Mouse (Mus musculus): ENCODE data around the gene Vegfd. TPM values are rescaled to one million over a fixed set of nuclear protein-coding genes. Genes with fewer than 3 reads are reported as not detected.

Vegfd gene
- total and polyA plus RNA-seq, 3 experiments, result 0.06 TPM; not detected in 2

GRCm38 (mm10) chrX:164348937-164349336, 24.2 kb upstream of the Vegfd start:
- H3K79me2 ChIP-seq (ENCODE audit: control insufficient read depth, insufficient read depth, low read length, poor library complexity), result no peaks in the 10 kb centered on the region
- no peaks in the 10 kb centered on the region for H3K27me3 ChIP-seq (ENCODE audit: control insufficient read depth in 1 of 2, insufficient read depth in 2 of 2, low read length in 2 of 2)
- no peak overlapping the region for H3K27ac ChIP-seq (ENCODE audit: control insufficient read depth, low read depth, low read length)
- H3K9ac ChIP-seq (ENCODE audit: control insufficient read depth, low read depth, low read length, poor library complexity, severe bottlenecking), result no peak overlapping the region
- no peaks in the 10 kb centered on the region for H3K9me3 ChIP-seq (replicated peaks; ENCODE audit: insufficient read depth, low read length)
- TF ChIP-seq NELFE (IDR thresholded peaks at IDR 0.05; ENCODE audit: low read depth, low read length), result no peak
- no peak for TF ChIP-seq RCOR1 (IDR thresholded peaks at IDR 0.05; ENCODE audit: low read depth, low read length)
- TF ChIP-seq CHD1 (IDR thresholded peaks at IDR 0.05; ENCODE audit: low read depth, low read length), result no peak
- no peak for TF ChIP-seq TAL1 (IDR thresholded peaks at IDR 0.05; ENCODE audit: low read length)
- TF ChIP-seq MYB (IDR thresholded peaks at IDR 0.05; ENCODE audit: low read depth, low read length), result no peak
- TF ChIP-seq RAD21 (IDR thresholded peaks at IDR 0.05; ENCODE audit: low read depth, low read length), result no peak
- TF ChIP-seq SMC3 (IDR thresholded peaks at IDR 0.05; ENCODE audit: low read depth, low read length), result no peak
- TF ChIP-seq ZC3H11A (IDR thresholded peaks at IDR 0.05; ENCODE audit: low read depth, low read length), result no peak
- no peak for TF ChIP-seq GATA1 (IDR thresholded peaks at IDR 0.05; ENCODE audit: low read depth, low read length)
- no peak for TF ChIP-seq MAFK (IDR thresholded peaks at IDR 0.05; ENCODE audit: borderline replicate concordance, low read depth, low read length)
- TF ChIP-seq USF1 (IDR thresholded peaks at IDR 0.05; ENCODE audit: low read depth, low read length), result no peak
- no peak for TF ChIP-seq HCFC1 (IDR thresholded peaks at IDR 0.05; ENCODE audit: low read depth, low read length)
- no peak for TF ChIP-seq MAZ (IDR thresholded peaks at IDR 0.05; ENCODE audit: low read depth, low read length)
- no peak for TF ChIP-seq JUND (IDR thresholded peaks at IDR 0.05; ENCODE audit: low read depth, low read length)
- no peak for TF ChIP-seq TCF12 (IDR thresholded peaks at IDR 0.05; ENCODE audit: low read depth, low read length)
- TF ChIP-seq ZNF384 (IDR thresholded peaks at IDR 0.05; ENCODE audit: low read depth, low read length), result no peak
- TF ChIP-seq ZMIZ1 (IDR thresholded peaks at IDR 0.05; ENCODE audit: low read depth, low read length), result no peak
- no peak for TF ChIP-seq ZKSCAN1 (IDR thresholded peaks at IDR 0.05; ENCODE audit: low read depth, low read length)
- no peaks in the 10 kb centered on the region for H3K36me3 ChIP-seq (ENCODE audit: control insufficient read depth in 1 of 2, insufficient read depth in 2 of 2, low read length in 2 of 2)
- DNase-seq (ENCODE audit: low read depth, low spot score), result no peak
- no peak overlapping the region for H3K4me3 ChIP-seq (ENCODE audit: control insufficient read depth in 1 of 2, insufficient read depth in 1 of 2, low read depth in 2 of 2, low read length in 2 of 2)
- H3K4me1 ChIP-seq (ENCODE audit: control insufficient read depth in 1 of 2, insufficient read depth in 2 of 2, low read length in 2 of 2), result no peaks in the 10 kb centered on the region

DNA sequence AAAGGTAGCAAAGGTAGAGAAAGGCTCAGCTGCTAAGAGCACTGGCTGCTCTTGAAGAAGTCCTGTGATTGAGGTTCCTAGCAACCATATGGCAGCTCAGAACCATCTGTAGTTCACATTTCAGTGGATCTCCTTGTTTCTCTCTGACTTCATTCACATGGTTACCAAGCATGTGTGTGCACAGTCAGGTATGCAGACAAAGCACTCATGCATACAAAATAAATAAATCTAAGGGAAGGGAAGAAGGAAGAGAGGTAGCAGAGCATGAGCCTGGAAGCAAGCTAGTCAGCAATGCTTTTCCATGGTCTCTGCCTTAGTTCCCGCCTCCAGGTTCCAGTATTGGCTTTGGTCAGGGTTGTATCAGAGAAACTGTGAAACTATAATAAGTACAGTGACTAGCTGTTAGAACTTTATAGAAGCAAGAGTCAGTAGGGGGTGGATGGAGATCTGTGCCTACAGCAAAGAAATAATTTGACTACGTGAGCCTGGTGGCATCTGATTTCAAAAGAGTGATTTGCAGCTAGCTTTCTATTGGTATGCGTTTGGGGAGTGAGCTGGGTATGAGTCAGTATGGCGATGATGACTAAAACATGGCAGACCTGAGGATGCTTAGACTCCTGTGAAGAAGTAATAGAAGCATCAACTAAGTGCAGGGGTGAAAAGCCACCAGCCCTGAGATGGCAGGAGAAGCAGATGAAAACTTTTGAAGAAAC, 7.9 kb upstream of the Vegfd start:
- no peak for DNase-seq (ENCODE audit: low read depth, low spot score)
- Histone ChIP-seq H3K4me3 (ENCODE audit: control insufficient read depth in 1 of 2, insufficient read depth in 1 of 2, low read depth in 2 of 2, low read length in 2 of 2) (no peak overlapping the region), H3K9ac (ENCODE audit: control insufficient read depth, low read depth, low read length, poor library complexity, severe bottlenecking) (no peak overlapping the region), H3K4me1 (ENCODE audit: control insufficient read depth in 1 of 2, insufficient read depth in 2 of 2, low read length in 2 of 2) (no peaks in the 10 kb centered on the region), H3K79me2 (ENCODE audit: control insufficient read depth, insufficient read depth, low read length, poor library complexity) (no peaks in the 10 kb centered on the region), H3K9me3 (replicated peaks; ENCODE audit: insufficient read depth, low read length) (no peaks in the 10 kb centered on the region), H3K27me3 (ENCODE audit: control insufficient read depth in 1 of 2, insufficient read depth in 2 of 2, low read length in 2 of 2) (no peaks in the 10 kb centered on the region), H3K27ac (ENCODE audit: control insufficient read depth, low read depth, low read length) (no peak overlapping the region), H3K36me3 (ENCODE audit: control insufficient read depth in 1 of 2, insufficient read depth in 2 of 2, low read length in 2 of 2) (no peaks in the 10 kb centered on the region; a peak in 1 of 4 replicates)
- no peak for TF ChIP-seq TBP (IDR thresholded peaks at IDR 0.05; ENCODE audit: low read depth, low read length)
- no peak for TF ChIP-seq SIN3A (IDR thresholded peaks at IDR 0.05; ENCODE audit: low read length)
- no peak for TF ChIP-seq CHD2 (IDR thresholded peaks at IDR 0.05; ENCODE audit: low read length)
- no peak for TF ChIP-seq MXI1 (IDR thresholded peaks at IDR 0.05; ENCODE audit: low read depth, low read length)
- no peak for TF ChIP-seq RAD21 (IDR thresholded peaks at IDR 0.05; ENCODE audit: low read depth, low read length)
- TF ChIP-seq NELFE (IDR thresholded peaks at IDR 0.05; ENCODE audit: low read depth, low read length), result no peak
- no peak for TF ChIP-seq TAL1 (IDR thresholded peaks at IDR 0.05; ENCODE audit: low read length)
- no peak for TF ChIP-seq MYC (IDR thresholded peaks at IDR 0.05; ENCODE audit: low read depth, low read length)
- TF ChIP-seq JUND (IDR thresholded peaks at IDR 0.05; ENCODE audit: low read depth, low read length), result no peak
- TF ChIP-seq HCFC1 (IDR thresholded peaks at IDR 0.05; ENCODE audit: low read depth, low read length), result no peak
- no peak for TF ChIP-seq GATA1 (IDR thresholded peaks at IDR 0.05; ENCODE audit: low read depth, low read length)
- TF ChIP-seq CTCF (IDR thresholded peaks at IDR 0.05 in 2 of 3, conservative IDR thresholded peaks at IDR 0.05 in 1 of 3; ENCODE audit: control insufficient read depth in 1 of 3, insufficient read depth in 1 of 3, low read depth in 2 of 3, low read length in 3 of 3, poor library complexity in 1 of 3, severe bottlenecking in 1 of 3), result no peak
- TF ChIP-seq ZC3H11A (IDR thresholded peaks at IDR 0.05; ENCODE audit: low read depth, low read length), result no peak
- TF ChIP-seq RCOR1 (IDR thresholded peaks at IDR 0.05; ENCODE audit: low read depth, low read length), result no peak
- TF ChIP-seq CHD1 (IDR thresholded peaks at IDR 0.05; ENCODE audit: low read depth, low read length), result no peak
- no peak for TF ChIP-seq POLR2A (IDR thresholded peaks at IDR 0.05; ENCODE audit: control insufficient read depth in 1 of 2, insufficient read depth in 1 of 2, low read depth in 1 of 2, low read length in 2 of 2, poor library complexity in 1 of 2)
- no peak for TF ChIP-seq ETS1 (IDR thresholded peaks at IDR 0.05; ENCODE audit: low read depth, low read length)
- no peak for TF ChIP-seq MAFK (IDR thresholded peaks at IDR 0.05; ENCODE audit: borderline replicate concordance, low read depth, low read length)
- no peak for TF ChIP-seq EP300 (IDR thresholded peaks at IDR 0.05; ENCODE audit: low read depth in 1 of 2, low read length in 2 of 2)
